Mouse (Mus musculus) limb, embryonic 13.5 days (tissue): Measurements from ENCODE around the gene Myo1e. TPM values are rescaled to one million over a fixed set of nuclear protein-coding genes. Genes with fewer than 3 reads are reported as not detected.

Experiments
- ATAC-seq: fragments of 200-750 bp; cut with Nextera tagmentation; 2 replicates; pipeline ENCODE4 v1.8.0; 2017; ENCODE audit warnings: low read depth, moderate number of reproducible peaks, moderate TSS enrichment; ENCODE audit not compliant: low FRiP score
- H3K27ac ChIP-seq: fragments of 300-500 bp; sonication (generic); 2 replicates; pipeline ENCODE4 v1.5.1; 2015; ENCODE audit warnings: inconsistent platforms, mild to moderate bottlenecking, moderate library complexity
- H3K27me3 ChIP-seq: fragments of 300-500 bp; sonication (generic); 2 replicates; pipeline ENCODE4 v1.6.1; 2015; ENCODE audit warnings: mild to moderate bottlenecking, inconsistent platforms
- H3K36me3 ChIP-seq: fragments of 300-500 bp; sonication (generic); 2 replicates; pipeline ENCODE4 v1.6.1; 2015; ENCODE audit warnings: inconsistent platforms, mild to moderate bottlenecking, moderate library complexity
- H3K4me1 ChIP-seq: fragments of 300-500 bp; sonication (generic); 2 replicates; pipeline ENCODE4 v1.6.1; 2015; ENCODE audit warnings: inconsistent platforms
- H3K4me2 ChIP-seq: fragments of 300-500 bp; sonication (generic); replicated peaks from 2 replicates; pipeline ENCODE4 v1.6.1; 2015; ENCODE audit warnings: inconsistent platforms, mild to moderate bottlenecking, moderate library complexity
- H3K4me3 ChIP-seq: fragments of 300-500 bp; sonication (generic); 2 replicates; pipeline ENCODE4 v1.5.1; 2015; ENCODE audit warnings: moderate library complexity, mild to moderate bottlenecking, inconsistent platforms
- H3K9ac ChIP-seq: fragments of 300-500 bp; sonication (generic); 2 replicates; pipeline ENCODE4 v1.6.1; 2015; ENCODE audit warnings: mild to moderate bottlenecking, inconsistent platforms
- H3K9me3 ChIP-seq: fragments of 300-500 bp; sonication (generic); 2 replicates; pipeline ENCODE4 v1.6.1; 2016; ENCODE audit warnings: inconsistent platforms
- WGBS: fragments of 180-500 bp; shearing (Covaris S2); methylation state at CpG from one replicate; pipeline ENCODE4 v1.1.7; 2015; 5-methylcytosine and 5-hydroxymethylcytosine counted together
- polyA plus RNA-seq: library from polyadenylated mRNA; unstranded; fragments of >200 nt; fragmentation: Nextera tagmentation; extraction: Ambion mirVana; gene quantifications from 2 replicates; pipeline ENCODE4 v1.2.1, GENCODE M21; 2015

Gene Myo1e
- polyA plus RNA-seq, 1 experiment from 2014 or later = 23.7 TPM

DNA sequence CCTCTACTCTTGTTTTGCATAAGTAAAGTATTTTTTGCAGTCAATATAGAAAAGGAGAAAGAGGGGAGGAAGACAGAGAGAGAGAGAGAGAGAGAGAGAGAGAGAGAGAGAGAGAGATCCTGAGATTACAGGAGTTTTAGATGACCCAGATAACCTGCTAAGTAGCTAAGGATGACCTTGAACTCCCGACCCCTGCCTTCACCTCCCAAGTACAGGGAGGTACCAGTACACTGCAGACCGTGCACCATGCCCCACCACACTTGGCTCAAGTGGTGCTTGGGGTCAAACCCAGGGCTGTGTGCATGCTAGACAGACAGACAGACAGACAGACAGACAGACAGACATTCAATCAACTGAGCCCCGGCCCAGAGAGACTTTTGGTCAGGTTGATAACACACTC is 69.9 kb downstream of the Myo1e start:
- ATAC-seq = no peak
- H3K36me3 ChIP-seq = no peaks in the 10 kb centered on the region
- H3K27me3 ChIP-seq = no peaks in the 10 kb centered on the region
- H3K9me3 ChIP-seq = no peaks in the 10 kb centered on the region
- 86% methylated on average over 3 of the region's 3 CpGs for WGBS
- no peak overlapping the region for H3K9ac ChIP-seq
- H3K4me1 ChIP-seq = 0 out of 2 replicates have a peak, but pooled peaks cover 7% of the 10 kb centered on the region
- H3K4me2 ChIP-seq = no peak overlapping the region
- H3K4me3 ChIP-seq = no peak overlapping the region
- H3K27ac ChIP-seq = no peak overlapping the region

DNA sequence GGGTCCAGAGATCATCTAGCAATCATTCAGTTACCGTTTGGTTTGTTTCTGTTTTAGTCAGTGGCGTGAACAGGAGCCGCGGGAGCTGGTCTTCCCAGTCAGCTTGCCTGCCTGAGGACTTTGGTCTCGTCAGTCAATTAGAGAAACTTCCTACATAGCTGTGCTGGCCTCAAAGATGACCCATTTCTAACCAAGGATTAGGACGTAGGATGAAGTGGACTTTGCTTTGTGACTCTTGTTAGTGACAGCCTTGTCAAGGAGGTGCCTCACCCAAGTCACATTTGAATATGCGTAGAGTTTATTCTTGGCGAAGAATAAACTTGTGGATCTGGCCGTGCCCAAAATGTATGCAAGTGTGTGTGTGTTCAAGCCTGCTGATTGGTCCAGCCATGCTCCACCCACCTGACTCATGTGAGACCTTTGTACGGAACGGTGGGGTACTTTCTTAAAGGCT is 70.4 kb downstream of the Myo1e start:
- Histone ChIP-seq H3K9me3 (no peaks in the 10 kb centered on the region), H3K4me1 (0 out of 2 replicates have a peak, but pooled peaks cover 7% of the 10 kb centered on the region), H3K27me3 (no peaks in the 10 kb centered on the region), H3K27ac (no peak overlapping the region), H3K4me2 (no peak overlapping the region), H3K36me3 (no peaks in the 10 kb centered on the region), H3K4me3 (no peak overlapping the region), H3K9ac (no peak overlapping the region)
- no peak for ATAC-seq
- 88% methylated on average over 11 of the region's 11 CpGs for WGBS

DNA sequence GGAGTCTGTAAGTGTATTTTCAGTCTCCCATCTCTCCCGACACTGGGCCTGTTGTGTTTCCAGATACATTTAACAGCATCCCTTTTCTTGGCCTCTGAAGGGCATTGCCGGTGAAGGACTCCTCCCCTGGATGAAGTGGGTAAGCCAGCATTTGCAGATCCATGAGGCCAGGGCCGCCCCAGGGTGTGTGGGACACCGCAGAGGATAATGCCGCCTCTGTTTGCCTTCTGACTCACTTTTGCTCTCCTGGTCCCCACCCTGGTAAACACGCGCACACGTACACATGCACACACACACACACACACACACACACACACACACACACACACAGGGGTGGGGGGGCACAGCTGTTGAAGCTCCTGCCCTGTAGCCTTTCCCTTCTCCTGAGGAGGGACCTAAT is 74.3 kb downstream of the Myo1e start:
- no peak for ATAC-seq
- H3K36me3 ChIP-seq = peaks cover 4% of the 10 kb centered on the region; the same call in 1 of the 2 replicates
- no peaks in the 10 kb centered on the region for H3K27me3 ChIP-seq
- H3K9ac ChIP-seq = no peak overlapping the region
- no peak overlapping the region for H3K4me3 ChIP-seq
- no peak overlapping the region for H3K4me2 ChIP-seq
- 0 out of 2 replicates have a peak, but pooled peaks cover 6% of the 10 kb centered on the region for H3K4me1 ChIP-seq
- no peaks in the 10 kb centered on the region for H3K9me3 ChIP-seq
- H3K27ac ChIP-seq = no peak overlapping the region
- WGBS = 74% methylated on average over 8 of the region's 8 CpGs

DNA sequence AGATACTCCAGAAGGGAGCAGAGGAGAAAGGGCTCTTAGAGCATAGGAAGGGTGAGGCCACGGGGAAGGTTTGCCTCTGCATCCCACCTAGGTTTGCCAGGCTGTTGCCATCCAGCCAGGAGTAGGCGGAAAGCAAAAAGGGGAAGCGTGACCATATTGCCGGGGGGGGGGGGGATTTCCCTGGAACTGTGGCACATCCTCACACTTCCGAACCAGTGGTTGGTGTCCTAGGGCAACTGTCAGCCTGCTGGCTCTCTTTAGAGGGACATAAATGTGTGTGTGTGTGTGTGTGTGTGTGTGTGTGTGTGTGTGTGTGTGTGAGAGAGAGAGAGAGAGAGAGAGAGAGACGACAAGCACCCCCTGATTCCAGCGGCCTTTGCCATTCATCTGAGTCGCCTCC is 75.0 kb downstream of the Myo1e start:
- Histone ChIP-seq H3K4me3 (no peak overlapping the region), H3K27me3 (no peaks in the 10 kb centered on the region), H3K36me3 (peaks cover 4% of the 10 kb centered on the region; the same call in 1 of the 2 replicates), H3K4me2 (no peak overlapping the region), H3K9ac (no peak overlapping the region), H3K9me3 (no peaks in the 10 kb centered on the region), H3K4me1 (peaks cover 10% of the 10 kb centered on the region), H3K27ac (no peak overlapping the region)
- 87% methylated on average over 7 of the region's 8 CpGs for WGBS
- ATAC-seq = no peak

DNA sequence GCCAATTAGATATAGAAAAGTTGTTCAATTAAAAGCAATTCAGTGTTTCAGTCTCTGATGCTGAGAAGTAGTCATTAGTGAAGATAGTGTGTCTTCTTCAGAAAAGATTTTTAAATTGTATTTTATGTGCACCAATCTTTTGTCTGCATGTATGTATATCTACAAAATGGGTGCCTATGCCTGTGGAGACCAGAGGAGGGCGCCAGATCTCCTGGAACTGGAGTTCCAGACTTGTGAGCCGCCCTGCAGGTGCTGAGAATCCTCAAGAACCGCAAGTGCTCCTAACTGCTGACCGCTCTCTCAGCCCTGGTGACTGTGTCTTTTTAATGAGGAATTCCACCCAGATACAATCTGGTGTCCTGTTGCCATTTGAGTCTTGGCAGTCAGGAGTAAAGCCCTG is 76.0 kb downstream of the Myo1e start:
- Histone ChIP-seq H3K36me3 (peaks cover 4% of the 10 kb centered on the region; the same call in 1 of the 2 replicates), H3K4me3 (no peak overlapping the region), H3K4me2 (no peak overlapping the region), H3K9me3 (no peaks in the 10 kb centered on the region), H3K27ac (no peak overlapping the region), H3K4me1 (peaks cover 16% of the 10 kb centered on the region), H3K9ac (no peak overlapping the region), H3K27me3 (no peaks in the 10 kb centered on the region)
- 84% methylated on average over 4 of the region's 4 CpGs for WGBS
- no peak for ATAC-seq

DNA sequence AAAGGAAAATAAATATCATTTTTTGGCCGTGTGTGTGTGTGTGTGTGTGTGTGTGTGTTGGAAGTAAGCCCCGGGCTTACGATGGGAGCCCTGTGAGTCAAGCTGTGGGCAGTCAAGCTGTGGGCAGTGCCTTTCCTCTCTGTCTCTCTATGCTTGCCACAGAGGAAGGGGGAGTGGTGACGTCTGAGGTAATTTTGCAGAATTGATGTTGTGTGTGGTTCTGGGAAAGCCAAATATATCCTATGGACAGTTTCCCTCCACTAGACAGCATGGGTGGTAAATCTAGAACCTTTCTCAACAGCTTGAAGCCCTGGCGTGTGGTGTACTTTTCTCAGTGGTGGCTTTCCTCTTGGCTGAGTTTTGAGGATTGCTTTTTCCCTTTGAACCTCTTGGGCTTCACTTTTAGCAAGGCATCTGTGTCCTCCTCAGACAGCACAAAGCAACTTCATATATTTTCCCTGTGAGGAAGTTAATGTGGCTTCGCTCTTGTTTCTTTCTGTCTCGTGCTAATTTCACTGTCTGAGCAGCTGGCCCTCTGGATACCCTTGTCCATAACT is 77.5 kb downstream of the Myo1e start:
- no peak overlapping the region for H3K9ac ChIP-seq
- H3K9me3 ChIP-seq = no peaks in the 10 kb centered on the region
- H3K36me3 ChIP-seq = peaks cover 4% of the 10 kb centered on the region; the same call in 1 of the 2 replicates
- H3K27me3 ChIP-seq = no peaks in the 10 kb centered on the region
- H3K27ac ChIP-seq = no peak overlapping the region
- H3K4me3 ChIP-seq = no peak overlapping the region
- WGBS = 67% methylated on average over 7 of the region's 7 CpGs
- H3K4me1 ChIP-seq = peaks cover 13% of the 10 kb centered on the region
- H3K4me2 ChIP-seq = no peak overlapping the region
- ATAC-seq = no peak

DNA sequence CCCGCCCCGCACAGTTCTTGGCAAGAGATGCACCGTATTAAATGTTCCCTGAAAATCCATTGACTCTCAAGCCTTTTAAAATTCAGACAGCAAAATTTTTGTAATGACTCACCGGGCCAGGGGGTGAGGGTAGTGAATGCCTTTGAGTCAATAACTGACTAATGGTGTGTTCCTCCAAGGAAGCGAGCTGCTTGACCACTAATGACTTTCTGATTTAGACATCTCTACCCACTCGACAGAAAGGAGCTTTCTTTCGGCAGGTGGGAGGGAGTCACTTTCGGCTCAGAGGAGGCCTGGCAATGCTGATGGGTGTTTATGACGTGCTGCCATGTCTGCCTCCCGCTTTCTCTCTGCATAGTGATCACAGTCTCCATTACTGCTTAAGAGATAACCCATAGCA is 83.6 kb downstream of the Myo1e start:
- peaks cover 18% of the 10 kb centered on the region for H3K4me1 ChIP-seq
- H3K9ac ChIP-seq = no peak overlapping the region
- WGBS = 60% methylated on average over 10 of the region's 10 CpGs
- H3K9me3 ChIP-seq = no peaks in the 10 kb centered on the region
- no peaks in the 10 kb centered on the region; the same call in 1 of the 2 replicates for H3K36me3 ChIP-seq
- H3K4me2 ChIP-seq = no peak overlapping the region
- no peak for ATAC-seq
- H3K4me3 ChIP-seq = no peak overlapping the region
- no peak overlapping the region for H3K27ac ChIP-seq
- no peaks in the 10 kb centered on the region for H3K27me3 ChIP-seq

DNA sequence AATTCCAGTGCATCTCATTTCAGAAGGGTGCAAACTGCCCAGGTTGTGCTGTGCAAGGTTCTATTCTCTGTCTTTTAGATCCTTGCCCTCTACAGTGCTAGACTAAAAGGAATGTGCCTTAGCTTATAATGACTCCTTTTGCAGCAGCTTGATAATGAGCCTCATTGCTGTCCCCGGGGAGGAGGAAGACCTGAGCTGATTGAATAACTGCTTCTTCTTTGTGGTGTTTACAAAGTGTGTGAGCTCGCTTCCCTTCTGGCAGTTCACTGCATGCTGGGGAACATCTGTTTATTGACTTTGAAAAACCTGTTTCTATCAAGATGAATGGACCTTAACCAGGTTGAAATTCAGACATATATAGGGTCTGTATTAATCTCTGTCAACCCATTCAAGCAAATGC is 89.8 kb downstream of the Myo1e start:
- Histone ChIP-seq H3K4me1 (0 out of 2 replicates have a peak, but pooled peaks cover 2% of the 10 kb centered on the region), H3K27ac (no peak overlapping the region), H3K36me3 (peaks cover 28% of the 10 kb centered on the region), H3K4me3 (no peak overlapping the region), H3K9ac (no peak overlapping the region), H3K4me2 (no peak overlapping the region), H3K27me3 (no peaks in the 10 kb centered on the region), H3K9me3 (0 out of 2 replicates have a peak, but pooled peaks cover 4% of the 10 kb centered on the region)
- ATAC-seq = no peak
- 19% methylated on average over 2 of the region's 2 CpGs for WGBS

DNA sequence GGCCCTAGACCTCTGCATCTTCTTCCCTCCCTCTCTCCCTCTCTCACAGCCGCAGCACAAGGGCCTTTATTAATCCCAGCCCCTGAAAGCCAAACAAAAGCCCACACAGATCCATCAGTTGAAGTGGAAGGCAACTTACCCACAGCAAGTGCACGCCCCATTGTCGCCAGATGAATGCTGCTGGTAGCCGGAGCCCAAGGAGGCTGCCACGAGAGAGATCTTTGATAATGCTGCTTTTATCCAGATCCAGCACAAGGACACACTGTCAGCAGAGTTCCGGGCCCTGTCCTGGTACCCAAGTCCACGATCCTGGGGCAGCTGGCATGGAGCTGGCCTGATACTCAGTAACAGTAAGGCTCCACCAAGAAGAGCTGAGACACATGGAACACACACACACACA is 91.1 kb downstream of the Myo1e start:
- Histone ChIP-seq H3K36me3 (peaks cover 38% of the 10 kb centered on the region), H3K27ac (no peak overlapping the region), H3K4me2 (no peak overlapping the region), H3K9me3 (0 out of 2 replicates have a peak, but pooled peaks cover 4% of the 10 kb centered on the region), H3K4me1 (0 out of 2 replicates have a peak, but pooled peaks cover 2% of the 10 kb centered on the region), H3K4me3 (no peak overlapping the region), H3K9ac (no peak overlapping the region), H3K27me3 (no peaks in the 10 kb centered on the region)
- ATAC-seq = no peak
- WGBS = 75% methylated on average over 7 of the region's 7 CpGs

DNA sequence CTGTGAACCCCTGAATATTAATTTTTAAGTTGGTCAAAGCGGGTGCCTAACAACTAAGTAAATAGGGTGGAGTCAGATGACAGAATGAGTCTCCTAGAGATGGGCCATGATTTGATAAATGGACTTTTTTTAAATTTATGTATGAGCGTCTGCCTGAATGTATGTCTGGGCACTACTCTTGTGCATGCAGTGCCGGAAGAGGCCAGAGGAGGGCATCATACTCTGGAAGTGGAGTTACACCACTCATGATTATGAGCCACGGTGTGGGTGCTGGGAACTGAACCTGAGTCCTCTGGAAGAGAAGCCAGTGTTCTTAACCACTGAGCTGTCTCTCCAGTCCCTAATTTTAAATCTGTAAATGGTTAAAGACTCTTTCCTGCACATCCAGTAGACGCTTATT is 93.6 kb downstream of the Myo1e start:
- 92% methylated on average over 5 of the region's 5 CpGs for WGBS
- no peak overlapping the region for H3K4me2 ChIP-seq
- H3K9me3 ChIP-seq = 0 out of 2 replicates have a peak, but pooled peaks cover 4% of the 10 kb centered on the region
- H3K9ac ChIP-seq = no peak overlapping the region
- no peaks in the 10 kb centered on the region for H3K27me3 ChIP-seq
- H3K4me3 ChIP-seq = no peak overlapping the region
- no peak overlapping the region for H3K27ac ChIP-seq
- 0 out of 2 replicates have a peak, but pooled peaks cover 2% of the 10 kb centered on the region for H3K4me1 ChIP-seq
- ATAC-seq = no peak
- H3K36me3 ChIP-seq = peaks cover 42% of the 10 kb centered on the region

DNA sequence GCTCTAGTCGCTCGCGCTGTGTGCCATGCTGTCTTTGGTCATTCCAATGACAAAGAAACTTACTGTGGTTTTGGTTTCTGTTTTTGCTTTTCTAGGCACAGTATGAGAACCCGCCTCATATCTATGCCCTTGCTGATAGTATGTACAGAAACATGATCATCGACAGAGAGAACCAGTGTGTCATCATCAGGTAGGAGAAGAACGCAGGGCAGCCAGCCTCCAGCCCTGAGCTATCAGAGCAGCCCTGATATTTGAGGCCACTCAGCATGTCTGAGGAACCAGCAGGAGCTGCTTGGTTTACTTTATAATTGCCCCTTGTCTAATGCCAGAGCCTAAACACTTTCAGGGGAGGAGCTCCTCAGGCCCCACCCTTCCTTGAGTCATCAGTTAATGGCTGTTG is 94.4 kb downstream of the Myo1e start:
- H3K27ac ChIP-seq = no peak overlapping the region
- 0 out of 2 replicates have a peak, but pooled peaks cover 2% of the 10 kb centered on the region for H3K4me1 ChIP-seq
- peaks cover 42% of the 10 kb centered on the region for H3K36me3 ChIP-seq
- ATAC-seq = no peak
- 0 out of 2 replicates have a peak, but pooled peaks cover 4% of the 10 kb centered on the region for H3K9me3 ChIP-seq
- H3K4me2 ChIP-seq = no peak overlapping the region
- no peak overlapping the region for H3K4me3 ChIP-seq
- no peak overlapping the region for H3K9ac ChIP-seq
- no peaks in the 10 kb centered on the region for H3K27me3 ChIP-seq
- 91% methylated on average over 6 of the region's 6 CpGs for WGBS

DNA sequence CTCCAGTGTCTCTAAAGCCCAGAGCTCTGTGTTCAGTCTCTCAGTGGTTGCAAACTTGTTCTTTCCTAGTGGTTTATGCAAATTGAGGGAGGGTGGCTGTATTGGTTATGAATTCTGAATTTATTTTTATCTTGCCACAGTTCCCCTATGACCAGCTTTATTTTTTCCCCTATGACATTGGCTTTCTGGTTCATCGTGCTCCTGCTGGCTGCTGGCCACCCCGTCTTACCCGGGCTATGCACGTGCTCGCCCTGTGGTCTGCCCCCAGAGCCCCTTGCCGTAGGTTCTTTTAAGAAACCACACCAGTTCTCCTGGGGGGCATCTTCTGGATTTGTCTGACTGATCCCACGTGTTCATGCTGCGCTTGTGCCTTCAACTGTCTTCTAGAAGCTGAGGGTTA is 97.8 kb downstream of the Myo1e start:
- no peak overlapping the region for H3K4me3 ChIP-seq
- ATAC-seq = no peak

DNA sequence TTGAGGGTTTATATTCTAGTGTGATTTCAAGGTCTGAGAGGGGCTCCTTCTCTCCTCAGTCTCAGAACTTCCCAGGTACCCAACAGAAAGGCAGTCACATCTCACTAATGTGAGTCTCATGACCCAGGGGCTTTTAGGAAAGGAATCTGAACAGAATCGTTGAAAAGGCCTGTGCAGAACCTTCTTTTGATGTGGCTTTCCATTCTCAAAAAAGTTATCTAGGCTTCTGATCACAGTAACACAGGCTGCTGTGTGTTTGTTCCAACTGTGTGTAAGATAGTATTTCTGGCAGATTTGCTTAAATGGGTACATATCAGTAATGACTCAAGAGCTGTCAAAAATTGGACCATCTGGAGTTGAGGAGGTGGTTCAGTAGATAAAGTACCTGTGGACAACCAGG is 102.9 kb downstream of the Myo1e start:
- peaks cover 9% of the 10 kb centered on the region; the same call in 1 of the 2 replicates for H3K4me1 ChIP-seq
- H3K36me3 ChIP-seq = peaks cover 7% of the 10 kb centered on the region
- no peak for ATAC-seq
- no peak overlapping the region for H3K4me2 ChIP-seq
- WGBS = 63% methylated on average over 1 of the region's 1 CpGs
- H3K9me3 ChIP-seq = no peaks in the 10 kb centered on the region
- H3K27ac ChIP-seq = no peak overlapping the region
- no peak overlapping the region for H3K4me3 ChIP-seq
- H3K9ac ChIP-seq = no peak overlapping the region
- no peaks in the 10 kb centered on the region for H3K27me3 ChIP-seq

More for the DNA sequence above, 97.8 kb downstream of the Myo1e start:
- Histone ChIP-seq H3K4me2 (no peak overlapping the region), H3K4me1 (peaks cover 9% of the 10 kb centered on the region; the same call in 1 of the 2 replicates), H3K27me3 (no peaks in the 10 kb centered on the region), H3K36me3 (peaks cover 23% of the 10 kb centered on the region), H3K9me3 (0 out of 2 replicates have a peak, but pooled peaks cover 4% of the 10 kb centered on the region), H3K27ac (no peak overlapping the region), H3K9ac (no peak overlapping the region)
- 88% methylated on average over 8 of the region's 8 CpGs for WGBS
